Mouse (Mus musculus): ENCODE data around the gene 1110059E24Rik. TPM values are rescaled to one million over a fixed set of nuclear protein-coding genes. Genes with fewer than 3 reads are reported as not detected.

Gene 1110059E24Rik
- polyA plus RNA-seq, 1 experiment: 42.5 TPM

DNA sequence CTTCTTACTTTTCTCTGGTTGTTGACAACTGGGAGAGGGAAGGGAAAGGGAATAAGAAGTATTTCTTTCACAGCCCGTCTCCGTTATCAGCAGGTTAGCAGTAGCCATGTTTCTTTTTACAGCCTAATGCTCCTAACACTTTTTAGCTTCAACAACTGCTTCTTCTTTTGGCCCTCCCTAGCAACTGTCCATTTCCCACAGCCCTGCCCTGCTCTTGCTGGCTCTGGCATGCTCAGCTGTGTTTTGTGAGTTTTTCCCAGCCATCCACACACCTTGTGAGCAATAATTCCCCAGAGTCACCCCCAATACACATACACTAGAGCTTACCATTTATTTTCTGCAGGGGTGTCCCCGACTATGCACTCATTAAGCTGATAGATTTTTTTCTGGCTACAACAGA lies 75.3 kb downstream of the 1110059E24Rik start:
- no peak for DNase-seq (ENCODE audit: low spot score)

GRCm38 (mm10) chr19:21571986-21572385 lies 80.8 kb downstream of the 1110059E24Rik start:
- no peak for DNase-seq (ENCODE audit: low spot score)

DNA sequence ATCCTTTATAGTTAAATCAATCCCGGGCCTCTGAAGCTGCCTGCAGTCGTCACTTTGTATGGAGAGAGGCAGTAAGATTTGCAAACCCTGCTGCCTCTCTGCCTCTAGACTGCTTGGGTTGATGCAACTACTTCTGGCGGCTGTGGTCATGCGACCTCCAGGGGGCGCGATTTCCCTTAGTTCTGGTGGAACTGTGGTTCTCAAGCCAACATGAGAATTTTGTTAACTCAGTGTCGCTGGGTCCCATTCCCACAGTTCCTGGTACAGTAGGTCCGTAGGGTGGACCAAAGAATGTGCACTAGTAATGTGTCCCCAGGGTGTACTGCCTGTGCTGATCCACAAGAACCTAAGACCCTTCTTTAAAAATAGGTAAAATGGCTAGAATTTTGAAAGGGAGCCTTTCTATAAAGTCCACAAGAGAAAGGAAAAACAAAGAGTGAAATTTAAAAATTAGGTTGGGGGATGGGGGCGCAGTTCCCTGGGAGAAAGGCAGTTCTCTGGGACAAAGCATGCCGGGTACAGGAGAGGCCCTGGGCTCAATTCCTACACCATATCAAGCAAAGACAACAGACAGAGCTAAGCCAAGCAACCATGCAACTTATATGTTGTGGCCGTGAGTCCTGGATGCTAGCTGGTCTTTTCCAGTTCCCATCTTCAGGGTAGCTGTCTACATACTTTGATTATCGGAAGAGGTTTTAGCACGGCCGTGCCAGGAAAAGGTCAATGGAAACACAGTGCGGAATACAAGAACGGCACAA lies 81.4 kb downstream of the 1110059E24Rik start:
- DNase-seq (ENCODE audit: low spot score): peak; percentile 76

- no peak for DNase-seq (ENCODE audit: low spot score)
These were observed 82.0 kb downstream of the 1110059E24Rik start for GRCm38 (mm10) chr19:21570778-21571177.

DNA sequence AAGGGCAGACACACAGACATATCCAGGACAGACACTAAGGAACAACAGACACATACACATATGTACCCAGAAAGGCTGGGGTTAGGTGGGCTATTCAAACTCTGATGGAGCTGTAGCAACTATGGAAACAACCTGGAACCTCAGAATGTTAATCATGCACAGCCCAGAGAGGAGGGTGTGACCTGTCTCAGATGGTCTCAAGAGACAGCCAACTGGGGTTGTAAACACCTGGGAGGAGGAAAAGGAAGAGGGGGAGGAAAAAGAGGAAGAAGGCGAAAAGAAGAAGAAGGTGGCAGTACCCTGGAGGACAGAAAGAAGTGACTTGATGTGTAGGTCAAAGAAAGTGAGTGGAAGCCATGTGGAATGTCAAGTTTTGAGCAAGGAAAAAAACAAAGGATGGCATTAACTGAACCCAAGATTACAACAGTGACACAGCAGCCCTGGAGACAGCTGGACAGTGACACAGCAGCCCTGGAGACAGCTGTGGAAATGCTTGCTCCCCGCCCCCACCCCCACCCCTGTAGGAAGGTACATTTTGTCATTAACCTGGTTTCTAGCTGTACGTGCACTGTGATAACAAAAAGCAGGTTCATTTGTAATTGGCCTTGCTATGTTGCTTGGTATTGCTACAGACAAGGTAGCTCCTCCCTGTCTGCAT lies 84.1 kb downstream of the 1110059E24Rik start:
- DNase-seq (ENCODE audit: low spot score): no peak

DNA sequence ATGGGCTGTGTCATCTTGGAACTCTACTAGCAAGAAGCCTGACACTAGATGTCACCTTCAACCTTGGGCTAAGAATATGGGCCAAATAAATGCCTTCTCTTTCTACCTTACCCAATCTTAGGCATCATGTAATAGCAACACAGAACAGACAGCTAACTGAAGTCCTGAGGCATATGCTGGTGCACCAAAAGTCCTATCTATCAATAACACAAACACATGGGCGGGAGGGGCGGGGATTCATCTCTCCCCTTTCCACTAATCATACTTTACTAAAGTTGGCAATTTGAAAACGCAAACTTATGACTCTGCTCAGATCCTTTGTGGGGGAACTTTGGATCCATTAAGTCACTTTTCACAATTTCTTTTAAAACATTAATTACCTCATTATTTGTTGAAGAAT lies 84.8 kb downstream of the 1110059E24Rik start:
- DNase-seq (ENCODE audit: low spot score): no peak

DNA sequence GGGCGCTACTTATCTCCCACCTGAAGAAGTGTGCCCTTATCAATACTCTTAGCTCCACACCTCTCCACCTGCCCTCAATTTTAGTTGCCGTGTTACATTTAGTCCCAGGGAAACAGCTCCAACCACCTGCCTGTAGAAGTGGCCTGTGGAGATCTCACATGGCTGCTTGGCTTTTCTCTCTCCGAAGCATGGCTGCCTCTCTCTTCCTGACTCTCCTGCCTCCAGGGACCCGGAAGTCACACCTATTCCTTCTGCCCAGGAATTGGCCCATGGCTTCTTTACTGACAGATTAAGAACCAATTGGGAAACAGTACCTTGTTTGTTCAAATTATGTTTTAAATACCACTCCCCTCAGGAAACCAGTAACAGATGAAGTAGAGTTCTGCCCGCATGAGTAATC lies 86.3 kb downstream of the 1110059E24Rik start:
- no peak for DNase-seq (ENCODE audit: low spot score)

GRCm38 (mm10) chr19:21564461-21564797 lies 88.3 kb downstream of the 1110059E24Rik start:
- no peak for DNase-seq (ENCODE audit: low spot score)

DNA sequence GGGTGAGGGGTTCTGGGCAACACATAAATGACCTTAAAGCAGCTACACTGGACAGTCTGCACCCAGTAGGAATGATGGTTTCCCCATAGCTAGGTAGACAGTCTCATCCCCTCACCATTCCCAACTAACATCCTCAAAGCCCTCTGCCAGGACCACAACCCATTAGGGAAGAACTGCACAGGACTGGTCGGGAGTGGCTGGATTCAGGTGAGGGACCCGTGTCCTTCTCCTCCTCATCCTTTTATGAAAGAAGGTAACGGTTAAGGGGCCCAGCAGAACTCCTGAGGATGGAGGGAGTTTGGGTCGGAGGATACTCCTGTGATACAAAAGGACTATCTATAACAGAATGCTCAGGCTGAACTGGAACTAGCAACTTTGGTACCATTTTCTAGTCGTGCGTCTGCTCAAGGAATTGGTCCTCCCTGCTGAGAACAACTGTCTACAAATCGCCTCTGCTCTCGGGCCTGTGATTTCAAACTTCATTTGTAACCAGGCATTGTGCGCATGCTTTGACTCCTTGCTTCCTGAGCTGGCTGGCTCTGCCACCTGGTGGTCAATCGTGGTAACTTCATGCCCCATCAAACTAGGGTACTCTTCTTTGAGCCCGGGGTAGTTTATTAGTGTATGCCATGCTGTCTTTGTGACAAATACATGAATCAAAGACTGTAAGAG lies 88.9 kb downstream of the 1110059E24Rik start:
- DNase-seq (ENCODE audit: low spot score): peak; percentile 41

DNA sequence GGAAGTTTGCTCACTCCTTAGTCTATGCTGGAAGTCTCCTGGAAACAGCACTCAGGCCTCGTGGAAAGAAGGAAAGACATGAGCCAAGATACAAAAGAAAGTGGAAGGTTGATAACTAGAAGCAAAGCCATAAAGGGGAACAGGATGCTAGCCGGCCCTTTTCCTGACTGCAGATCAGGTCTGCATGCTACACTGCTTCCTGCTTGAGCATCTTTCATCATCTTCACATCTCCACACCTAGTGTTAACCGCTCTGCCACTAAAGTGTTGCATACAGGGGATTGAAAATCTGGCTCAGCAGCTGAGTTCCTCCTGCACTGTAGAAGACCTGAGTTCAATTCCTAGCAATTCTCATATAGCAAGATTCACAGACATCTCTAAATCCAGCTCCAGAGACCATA lies 89.8 kb downstream of the 1110059E24Rik start:
- no peak for DNase-seq (ENCODE audit: low spot score)

GRCm38 (mm10) chr19:21552801-21553200 lies 100.0 kb downstream of the 1110059E24Rik start:
- DNase-seq (ENCODE audit: low spot score): no peak

- no peak for DNase-seq (ENCODE audit: low spot score)
These were observed 100.7 kb downstream of the 1110059E24Rik start for GRCm38 (mm10) chr19:21551921-21552536.

DNA sequence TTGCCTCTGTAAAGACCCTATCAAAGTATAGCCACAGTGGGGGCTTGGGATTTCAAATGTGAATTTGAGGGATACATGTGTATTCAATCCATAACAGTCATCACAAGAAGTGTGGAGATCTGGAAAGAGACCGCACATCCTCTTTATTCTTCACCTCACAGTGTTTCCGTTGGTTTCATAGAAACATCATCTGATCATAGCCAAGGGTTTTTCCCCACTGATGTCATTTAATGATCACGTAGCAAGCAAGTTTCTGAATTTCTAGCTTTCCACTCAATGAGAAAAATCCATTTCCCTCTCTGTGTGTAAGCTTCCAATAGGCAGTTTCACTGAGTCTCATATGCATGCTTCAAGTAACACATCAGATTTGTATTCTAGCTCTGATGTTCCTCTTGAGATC lies 103.1 kb downstream of the 1110059E24Rik start:
- DNase-seq (ENCODE audit: low spot score): no peak

- DNase-seq (ENCODE audit: low spot score): no peak
These were observed 103.8 kb downstream of the 1110059E24Rik start for GRCm38 (mm10) chr19:21548947-21549346.

DNA sequence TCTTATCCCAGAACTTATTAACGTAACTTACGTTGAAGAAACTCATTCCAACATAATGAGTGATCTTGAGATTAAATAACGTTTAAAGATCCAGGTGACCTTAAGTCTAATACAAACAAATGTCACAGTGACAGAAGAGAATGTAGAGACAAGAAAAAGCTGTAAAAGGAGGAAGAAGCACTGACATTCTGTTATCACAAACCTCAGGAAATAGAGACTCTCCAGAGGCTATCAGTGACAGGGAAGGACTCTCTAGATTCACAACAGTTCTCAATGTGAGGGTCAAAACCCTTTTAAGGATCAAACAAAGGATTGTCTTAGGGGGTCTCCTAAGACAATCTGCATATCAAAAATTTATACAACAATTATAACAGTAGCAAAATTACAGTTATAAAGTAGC lies 115.7 kb downstream of the 1110059E24Rik start:
- DNase-seq (ENCODE audit: low spot score): no peak

Other genes with a start within 250 kb of the 1110059E24Rik start
- 12.0 and 14.4 TPM in 2 replicates for gene Gda, start 179.5 kb downstream of the 1110059E24Rik start, polyA plus RNA-seq (2012; rRNA removed)
- 15.9 and 18.0 TPM in 2 replicates for gene Abhd17b, start 209 bp upstream of the 1110059E24Rik start, polyA plus RNA-seq (2012; rRNA removed)
- 4.5 and 5.5 TPM in 2 replicates for gene Cemip2, start 125.4 kb upstream of the 1110059E24Rik start, polyA plus RNA-seq (2012; rRNA removed)

Measured in urinary bladder, adult 2 months (tissue).